Mouse (Mus musculus) embryonic facial prominence, embryonic 12.5 days (tissue): ENCODE measurements around the gene Cmc1. TPM values are rescaled to one million over a fixed set of nuclear protein-coding genes. Genes with fewer than 3 reads are reported as not detected.

ENCODE experiments used
- ATAC-seq: fragments of 200-750 bp; cut with Nextera tagmentation; 2 replicates; pipeline ENCODE4 v1.8.0; 2017; ENCODE audit not compliant: insufficient number of reproducible peaks, insufficient read depth, low FRiP score, low TSS enrichment
- H3K27ac ChIP-seq: fragments of 300-500 bp; sonication (generic); 2 replicates; pipeline ENCODE4 v1.5.1; 2016; ENCODE audit warnings: mild to moderate bottlenecking
- H3K27me3 ChIP-seq: fragments of 300-500 bp; sonication (generic); 2 replicates; pipeline ENCODE4 v1.6.1; 2016; ENCODE audit warnings: mild to moderate bottlenecking, moderate library complexity
- H3K36me3 ChIP-seq: fragments of 300-500 bp; sonication (generic); 2 replicates; pipeline ENCODE4 v1.6.1; 2016; ENCODE audit warnings: mild to moderate bottlenecking
- H3K4me1 ChIP-seq: fragments of 300-500 bp; sonication (generic); 2 replicates; pipeline ENCODE4 v1.6.1; 2016
- H3K4me2 ChIP-seq: fragments of 300-500 bp; sonication (generic); replicated peaks from 2 replicates; pipeline ENCODE4 v1.6.1; 2016; ENCODE audit warnings: mild to moderate bottlenecking, moderate library complexity
- H3K4me3 ChIP-seq: fragments of 300-500 bp; sonication (generic); 2 replicates; pipeline ENCODE4 v1.5.1; 2016; ENCODE audit warnings: mild to moderate bottlenecking
- H3K9ac ChIP-seq: fragments of 300-500 bp; sonication (generic); 2 replicates; pipeline ENCODE4 v1.6.1; 2016; ENCODE audit warnings: mild to moderate bottlenecking, moderate library complexity
- H3K9me3 ChIP-seq: fragments of 300-500 bp; sonication (generic); 2 replicates; pipeline ENCODE4 v1.6.1; 2016; ENCODE audit warnings: mild to moderate bottlenecking, moderate library complexity
- WGBS: fragments of 180-500 bp; shearing (Covaris S2); methylation state at CpG from one replicate; pipeline ENCODE4 v1.1.7; 2016; 5-methylcytosine and 5-hydroxymethylcytosine counted together
- polyA plus RNA-seq: library from polyadenylated mRNA; unstranded; fragments of >200 nt; fragmentation: Nextera tagmentation; extraction: Ambion mirVana; gene quantifications from 2 replicates; pipeline ENCODE4 v1.2.1, GENCODE M21; 2016

Cmc1 gene
- 43.3 and 44.8 TPM in 2 replicates for polyA plus RNA-seq

DNA sequence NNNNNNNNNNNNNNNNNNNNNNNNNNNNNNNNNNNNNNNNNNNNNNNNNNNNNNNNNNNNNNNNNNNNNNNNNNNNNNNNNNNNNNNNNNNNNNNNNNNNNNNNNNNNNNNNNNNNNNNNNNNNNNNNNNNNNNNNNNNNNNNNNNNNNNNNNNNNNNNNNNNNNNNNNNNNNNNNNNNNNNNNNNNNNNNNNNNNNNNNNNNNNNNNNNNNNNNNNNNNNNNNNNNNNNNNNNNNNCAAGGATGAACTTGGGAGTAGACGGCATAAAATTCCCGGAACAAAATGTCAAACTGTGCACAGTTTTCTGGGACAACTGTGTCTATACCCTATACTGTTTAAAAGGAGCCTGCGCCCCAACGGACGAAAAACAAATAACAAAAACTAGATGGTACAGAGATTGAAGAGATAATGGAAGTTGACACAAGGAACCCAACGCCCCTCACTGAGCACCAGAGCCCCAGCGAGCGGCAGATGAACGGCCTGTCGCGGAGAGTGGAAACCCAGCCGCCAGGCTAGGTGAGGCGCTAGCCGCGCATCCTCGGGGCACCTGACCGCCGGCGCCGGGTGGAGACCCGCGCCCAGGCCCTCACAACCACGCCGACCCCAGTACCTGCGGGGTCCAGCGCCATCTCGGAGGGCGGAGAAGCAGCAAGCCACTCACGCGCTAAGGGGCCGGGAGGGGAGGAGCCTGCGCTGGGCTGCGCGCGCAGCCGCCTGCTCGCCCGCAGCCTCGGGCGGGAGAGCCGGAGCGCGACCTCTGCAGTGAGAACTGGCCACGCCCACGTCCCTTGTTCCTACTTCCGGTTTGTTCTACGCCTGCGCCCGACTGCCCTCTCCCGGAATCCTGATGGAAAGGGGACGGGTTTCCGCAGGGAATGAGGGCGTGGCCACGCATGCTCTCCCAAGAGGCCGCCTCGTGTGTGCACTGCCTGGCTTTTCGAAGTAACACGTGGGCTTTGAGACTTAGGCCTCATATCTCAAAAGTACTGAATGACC, at the start of gene Cmc1:
Gene Cmc1, minus strand, starts transcription at position 771 of the 996 bp plus-strand sequence.
- H3K4me2 ChIP-seq = peak within 1 kb of the TSS; percentile 58
- H3K27ac ChIP-seq = peak within 1 kb of the TSS; percentile 66; the same call in 1 of the 2 replicates
- no peaks in the 10 kb centered on the region for H3K9me3 ChIP-seq
- H3K36me3 ChIP-seq = no peaks in the 10 kb centered on the region
- peaks cover 7% of the 10 kb centered on the region; the same call in 1 of the 2 replicates for H3K4me1 ChIP-seq
- ATAC-seq = peak; percentile 94
- peak within 1 kb of the TSS; percentile 75 for H3K4me3 ChIP-seq
- H3K9ac ChIP-seq = peak within 1 kb of the TSS; percentile 75
- no peaks in the 10 kb centered on the region for H3K27me3 ChIP-seq
- WGBS = 1% methylated on average over 56 of the region's 58 CpGs

GRCm38 (mm10) chr9:118198557-118198956, 48.6 kb upstream of the Cmc1 start:
- WGBS = 91% methylated on average over 1 of the region's 1 CpGs
- no peaks in the 10 kb centered on the region for H3K9me3 ChIP-seq
- H3K27ac ChIP-seq = no peak overlapping the region
- H3K4me2 ChIP-seq = no peak overlapping the region
- no peak overlapping the region for H3K4me3 ChIP-seq
- H3K36me3 ChIP-seq = no peaks in the 10 kb centered on the region
- H3K9ac ChIP-seq = no peak overlapping the region
- no peaks in the 10 kb centered on the region for H3K4me1 ChIP-seq
- no peak for ATAC-seq
- H3K27me3 ChIP-seq = no peaks in the 10 kb centered on the region

DNA sequence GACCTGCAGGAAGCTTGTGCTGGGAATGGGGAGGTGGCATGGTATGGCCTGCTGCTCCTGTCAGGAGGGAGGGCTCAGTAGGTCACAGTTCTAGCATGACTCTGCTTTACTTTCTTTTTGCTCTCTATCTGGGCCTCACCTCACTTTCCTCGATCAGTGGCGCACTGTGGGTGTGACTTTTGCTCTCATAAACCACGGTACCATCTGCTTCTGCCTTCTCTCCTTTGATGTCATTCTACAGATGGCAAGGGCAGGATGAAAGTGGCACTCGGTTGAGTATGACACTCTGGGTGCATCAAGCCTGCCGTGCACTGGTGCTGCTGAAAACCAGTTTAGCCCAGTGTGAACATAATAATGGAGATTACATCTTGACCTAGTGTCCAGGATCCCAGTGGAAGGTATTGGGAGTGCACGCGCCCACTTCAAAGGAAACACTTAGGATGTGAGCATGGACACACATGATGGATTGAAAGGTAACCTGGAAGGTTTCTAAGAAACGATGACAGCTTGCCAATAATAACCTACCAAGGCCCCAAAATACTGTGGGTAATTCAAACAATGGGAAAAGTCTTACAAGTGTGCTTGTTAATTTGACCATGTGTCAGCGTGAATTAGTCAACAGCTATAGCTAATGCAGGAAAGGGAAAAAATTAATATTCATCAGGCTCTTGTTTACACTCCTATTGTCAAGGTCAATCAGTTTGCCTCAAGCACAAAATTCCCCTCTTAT, 46.8 kb upstream of the Cmc1 start:
- Histone ChIP-seq H3K4me2 (no peak overlapping the region), H3K4me1 (no peaks in the 10 kb centered on the region), H3K36me3 (no peaks in the 10 kb centered on the region), H3K27me3 (no peaks in the 10 kb centered on the region), H3K27ac (no peak overlapping the region), H3K9ac (no peak overlapping the region), H3K4me3 (no peak overlapping the region), H3K9me3 (no peaks in the 10 kb centered on the region)
- WGBS = 87% methylated on average over 9 of the region's 9 CpGs
- ATAC-seq = no peak

DNA sequence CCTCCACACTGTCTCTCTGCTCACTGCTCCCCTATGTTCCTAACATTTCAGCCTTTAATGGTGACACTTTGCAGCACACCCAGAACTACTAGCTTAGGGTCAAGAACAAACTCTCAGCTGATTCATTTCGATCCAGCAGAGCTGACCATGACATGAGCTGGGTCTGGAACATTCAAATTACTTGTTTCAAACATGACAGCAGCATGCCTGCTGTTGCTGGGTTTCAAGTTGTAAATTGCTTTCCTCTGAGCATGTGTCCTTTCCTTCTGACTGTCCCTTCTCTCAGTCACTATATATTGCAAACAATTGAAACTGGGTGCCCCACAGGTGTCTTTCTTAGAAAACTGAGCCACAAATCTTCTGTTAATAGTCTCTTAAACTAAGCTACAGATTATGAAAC, 43.3 kb upstream of the Cmc1 start:
- no peak overlapping the region for H3K4me2 ChIP-seq
- H3K9ac ChIP-seq = no peak overlapping the region
- H3K4me1 ChIP-seq = no peaks in the 10 kb centered on the region
- no peaks in the 10 kb centered on the region for H3K36me3 ChIP-seq
- no peak overlapping the region for H3K4me3 ChIP-seq
- ATAC-seq = no peak
- no peaks in the 10 kb centered on the region for H3K27me3 ChIP-seq
- H3K27ac ChIP-seq = no peak overlapping the region
- WGBS = 93% methylated on average over 1 of the region's 1 CpGs
- no peaks in the 10 kb centered on the region for H3K9me3 ChIP-seq

DNA sequence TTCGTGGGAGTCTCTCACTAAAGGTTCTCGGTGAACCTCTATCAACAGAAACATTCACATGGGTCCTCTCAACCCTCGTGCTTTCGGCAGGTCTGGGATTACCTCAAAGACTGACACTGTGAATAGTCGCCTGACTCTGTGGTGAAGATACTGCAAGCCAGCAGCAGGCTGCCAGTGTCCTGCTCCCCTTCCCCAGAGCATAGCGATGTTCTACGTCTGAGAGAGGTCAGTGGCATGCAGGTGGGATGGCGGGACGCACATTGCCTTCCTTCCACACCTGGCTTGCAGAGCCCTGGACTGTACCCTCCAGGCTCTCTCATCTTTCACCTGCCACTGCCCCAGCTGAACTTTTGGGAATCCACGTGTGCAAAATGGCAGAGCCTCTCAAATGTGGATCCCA, 41.3 kb upstream of the Cmc1 start:
- H3K4me1 ChIP-seq = no peaks in the 10 kb centered on the region
- no peak overlapping the region for H3K27ac ChIP-seq
- no peaks in the 10 kb centered on the region for H3K27me3 ChIP-seq
- H3K9me3 ChIP-seq = no peaks in the 10 kb centered on the region
- 73% methylated on average over 10 of the region's 10 CpGs for WGBS
- no peak for ATAC-seq
- H3K36me3 ChIP-seq = no peaks in the 10 kb centered on the region
- H3K4me3 ChIP-seq = no peak overlapping the region
- H3K4me2 ChIP-seq = no peak overlapping the region
- no peak overlapping the region for H3K9ac ChIP-seq

DNA sequence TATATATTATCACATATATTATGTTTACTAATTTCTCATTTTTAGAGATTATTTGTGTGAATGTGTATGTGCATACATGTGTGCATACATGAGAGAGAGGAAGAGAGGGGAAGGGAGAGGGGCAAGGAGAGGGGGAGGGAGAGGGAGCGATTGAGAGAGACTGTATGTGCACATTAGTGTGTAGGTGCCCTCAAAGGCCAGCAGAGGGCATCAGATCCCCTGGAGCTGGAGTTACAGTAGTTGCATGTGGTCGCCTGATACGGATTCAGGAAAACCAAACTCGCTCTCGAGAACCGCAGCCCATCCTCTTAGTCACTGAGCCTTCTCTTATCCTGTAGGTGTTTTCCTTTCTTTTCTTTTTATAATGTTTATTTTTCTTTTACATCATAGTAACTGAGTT, 38.4 kb upstream of the Cmc1 start:
- H3K9ac ChIP-seq = no peak overlapping the region
- WGBS = 93% methylated on average over 6 of the region's 6 CpGs
- ATAC-seq = no peak

DNA sequence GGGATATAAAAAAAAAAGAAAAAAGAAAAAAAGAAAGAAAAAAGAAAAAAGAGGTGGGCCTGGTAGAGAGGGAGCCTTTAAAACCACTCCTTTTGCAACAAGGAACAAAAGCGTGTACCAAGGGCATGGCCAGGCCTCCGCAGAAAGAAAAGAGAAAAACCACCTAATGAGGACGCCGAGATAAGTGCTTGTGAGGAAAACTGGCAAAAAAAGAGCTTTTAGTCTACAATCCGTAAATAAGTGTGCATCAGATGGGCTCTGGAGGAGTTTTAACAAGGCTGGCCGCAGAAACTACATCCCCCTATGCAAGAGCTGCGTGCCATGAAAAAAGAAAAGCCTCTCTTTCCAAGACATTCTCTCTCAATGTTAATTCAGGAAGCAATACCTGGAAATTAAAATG, 37.4 kb upstream of the Cmc1 start:
- Histone ChIP-seq H3K4me2 (no peak overlapping the region), H3K27me3 (no peaks in the 10 kb centered on the region), H3K4me1 (no peaks in the 10 kb centered on the region), H3K9me3 (no peaks in the 10 kb centered on the region), H3K27ac (no peak overlapping the region), H3K36me3 (no peaks in the 10 kb centered on the region), H3K9ac (no peak overlapping the region), H3K4me3 (no peak overlapping the region)
- WGBS = 84% methylated on average over 7 of the region's 7 CpGs
- ATAC-seq = no peak

More for the DNA sequence above, 38.4 kb upstream of the Cmc1 start:
- Histone ChIP-seq H3K4me2 (no peak overlapping the region), H3K4me1 (no peaks in the 10 kb centered on the region), H3K4me3 (no peak overlapping the region), H3K9me3 (no peaks in the 10 kb centered on the region), H3K36me3 (no peaks in the 10 kb centered on the region), H3K27me3 (no peaks in the 10 kb centered on the region), H3K27ac (no peak overlapping the region)

DNA sequence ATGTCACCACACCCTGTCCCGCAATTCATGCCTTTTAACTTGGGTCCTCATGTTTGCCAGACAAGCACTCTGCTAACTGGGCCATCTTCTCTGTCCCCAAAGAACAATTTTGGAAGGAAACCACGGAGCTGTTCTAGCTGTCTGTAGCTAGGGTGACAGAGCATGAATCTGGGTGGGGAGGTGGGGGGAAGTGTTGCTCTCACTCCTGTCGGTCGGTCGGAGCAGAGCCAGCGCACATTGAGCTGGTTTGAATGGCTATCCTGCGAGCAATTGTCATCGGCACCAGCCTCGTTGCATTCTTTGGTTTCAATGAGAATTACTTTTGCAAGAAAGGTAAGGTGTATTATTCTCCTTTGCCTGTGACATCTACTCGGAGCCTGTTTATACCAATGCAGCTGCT, 36.8 kb upstream of the Cmc1 start:
- Histone ChIP-seq H3K9me3 (no peaks in the 10 kb centered on the region), H3K27ac (no peak overlapping the region), H3K27me3 (no peaks in the 10 kb centered on the region), H3K4me3 (no peak overlapping the region), H3K4me2 (no peak overlapping the region), H3K36me3 (no peaks in the 10 kb centered on the region), H3K4me1 (no peaks in the 10 kb centered on the region), H3K9ac (no peak overlapping the region)
- no peak for ATAC-seq
- 82% methylated on average over 10 of the region's 10 CpGs for WGBS

- Histone ChIP-seq H3K27me3 (no peaks in the 10 kb centered on the region), H3K4me2 (no peak overlapping the region), H3K36me3 (no peaks in the 10 kb centered on the region), H3K4me1 (no peaks in the 10 kb centered on the region), H3K27ac (no peak overlapping the region), H3K4me3 (no peak overlapping the region), H3K9ac (no peak overlapping the region), H3K9me3 (no peaks in the 10 kb centered on the region)
- 84% methylated on average over 18 of the region's 18 CpGs for WGBS
- ATAC-seq = no peak
Observed at GRCm38 (mm10) chr9:118179136-118180025, 29.4 kb upstream of the Cmc1 start.

DNA sequence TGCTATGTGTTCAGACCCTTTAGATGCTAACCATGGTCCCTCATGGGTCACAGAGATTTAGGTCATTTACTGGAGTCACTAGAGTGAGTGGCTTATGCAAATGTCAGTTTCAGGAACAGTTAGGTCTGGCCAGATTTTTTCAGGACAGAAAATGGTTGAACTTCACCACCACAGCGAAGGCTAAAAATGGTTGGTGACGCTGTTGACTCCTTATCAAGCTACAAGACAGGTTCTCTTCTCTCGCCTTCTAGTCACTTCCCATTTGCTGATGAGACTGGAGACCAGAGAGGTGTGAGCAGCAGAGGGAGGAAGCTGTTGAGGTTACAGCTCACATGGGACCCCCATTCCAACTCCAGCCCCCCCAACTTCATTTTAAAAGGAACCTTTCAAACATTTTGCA, 26.7 kb upstream of the Cmc1 start:
- H3K4me1 ChIP-seq = no peaks in the 10 kb centered on the region
- no peak for ATAC-seq
- H3K4me3 ChIP-seq = no peak overlapping the region
- no peak overlapping the region for H3K4me2 ChIP-seq
- no peaks in the 10 kb centered on the region for H3K36me3 ChIP-seq
- H3K27ac ChIP-seq = no peak overlapping the region
- 0 out of 2 replicates have a peak, but pooled peaks cover 3% of the 10 kb centered on the region for H3K9me3 ChIP-seq
- WGBS = 91% methylated on average over 3 of the region's 3 CpGs
- no peak overlapping the region for H3K9ac ChIP-seq
- H3K27me3 ChIP-seq = no peaks in the 10 kb centered on the region

DNA sequence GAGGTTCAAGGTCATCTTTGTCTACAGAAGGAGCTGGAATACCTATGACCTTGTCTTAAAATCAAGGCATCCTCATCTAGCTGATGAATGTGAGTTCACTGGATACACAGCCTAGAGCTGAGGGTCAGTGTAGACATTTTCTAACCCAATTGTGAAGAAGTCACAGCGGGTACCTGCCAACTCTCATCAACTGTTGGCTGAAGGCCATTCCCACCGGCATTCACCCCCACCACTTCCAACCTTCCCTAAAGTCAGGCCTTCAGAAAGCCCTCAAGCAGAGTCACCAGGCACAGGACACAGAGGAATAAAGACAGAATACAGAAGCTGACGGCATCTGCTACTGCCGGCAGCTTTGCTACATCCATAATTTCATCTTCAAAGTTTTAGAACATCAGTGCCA, 25.4 kb upstream of the Cmc1 start:
- Histone ChIP-seq H3K9me3 (0 out of 2 replicates have a peak, but pooled peaks cover 3% of the 10 kb centered on the region), H3K4me1 (no peaks in the 10 kb centered on the region), H3K27ac (no peak overlapping the region), H3K27me3 (no peaks in the 10 kb centered on the region), H3K36me3 (no peaks in the 10 kb centered on the region), H3K9ac (no peak overlapping the region), H3K4me3 (no peak overlapping the region), H3K4me2 (no peak overlapping the region)
- no peak for ATAC-seq
- WGBS = 84% methylated on average over 4 of the region's 4 CpGs
